Mouse (Mus musculus): Measurements from ENCODE around the gene Gm49358. TPM values are rescaled to one million over a fixed set of nuclear protein-coding genes. Genes with fewer than 3 reads are reported as not detected.
A peak's percentile ranks its signal among the peaks of the same experiment; 100 is the strongest.

Gene Gm49358
- polyA plus RNA-seq, 1 experiment from 2014 or later, result not detected

DNA sequence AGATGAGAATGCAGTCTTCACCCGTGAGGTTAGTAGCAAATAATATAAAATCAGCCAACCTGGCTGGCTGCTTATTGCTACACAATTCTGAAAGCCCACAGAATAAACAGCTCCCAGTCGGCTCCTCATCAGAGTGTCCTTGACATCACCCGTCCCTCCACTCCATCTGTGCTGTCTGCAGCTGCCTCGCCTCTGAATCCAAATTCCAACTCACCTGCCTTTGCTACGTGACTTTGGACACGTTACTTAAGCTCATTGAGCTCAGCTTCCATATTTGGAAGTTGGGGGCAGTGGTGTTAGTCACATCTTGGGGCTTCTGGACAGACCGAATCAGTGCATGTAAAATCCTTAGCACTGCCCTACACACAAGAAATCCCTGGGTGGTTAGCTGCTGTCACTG, 108.3 kb downstream of the Gm49358 start:
- Histone ChIP-seq H3K27ac (ENCODE audit: low read length) (no peak overlapping the region), H3K4me1 (ENCODE audit: control insufficient read depth, insufficient read depth, low read length) (peaks cover 2% of the 10 kb centered on the region; the same call in 1 of the 2 replicates), H3K27me3 (replicated peaks; ENCODE audit: control insufficient read depth, insufficient read depth, low read length) (no peaks in the 10 kb centered on the region), H3K9me3 (ENCODE audit: control insufficient read depth, low read length) (no peaks in the 10 kb centered on the region), H3K4me2 (ENCODE audit: low read depth, low read length) (no peak overlapping the region), H3K9ac (ENCODE audit: low read depth, low read length) (no peak overlapping the region), H3K36me3 (ENCODE audit: control insufficient read depth, insufficient read depth, low read length) (no peaks in the 10 kb centered on the region), H3K4me3 (ENCODE audit: low read length) (no peak overlapping the region)
- WGBS, result 59% methylated on average over 7 of the region's 7 CpGs
- peak; percentile 40; the same call in 1 of the 2 replicates for ATAC-seq

DNA sequence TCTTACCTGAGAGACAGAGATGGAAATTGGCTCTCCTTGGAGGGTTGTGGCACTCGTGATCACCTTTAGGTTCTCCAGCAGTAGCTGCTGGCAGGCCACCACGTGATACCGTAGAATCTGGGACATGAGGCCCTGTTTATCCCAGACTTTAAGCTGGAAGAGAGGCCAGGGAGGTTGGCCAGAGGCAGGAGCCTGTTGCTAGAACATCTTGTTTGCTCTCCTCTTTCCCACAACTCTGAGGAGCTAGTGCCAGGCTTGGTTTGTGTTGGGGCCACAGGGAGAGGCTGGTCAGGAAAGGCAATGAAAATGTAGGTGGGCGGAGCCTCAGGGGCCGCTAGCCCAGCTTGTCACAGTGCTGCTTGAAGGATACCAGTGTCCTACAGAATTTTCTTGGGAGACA, 108.8 kb downstream of the Gm49358 start:
- WGBS, result 61% methylated on average over 5 of the region's 5 CpGs
- Histone ChIP-seq H3K36me3 (ENCODE audit: control insufficient read depth, insufficient read depth, low read length) (no peaks in the 10 kb centered on the region), H3K4me3 (ENCODE audit: low read length) (no peak overlapping the region), H3K27me3 (replicated peaks; ENCODE audit: control insufficient read depth, insufficient read depth, low read length) (no peaks in the 10 kb centered on the region), H3K4me2 (ENCODE audit: low read depth, low read length) (no peak overlapping the region), H3K4me1 (ENCODE audit: control insufficient read depth, insufficient read depth, low read length) (peaks cover 2% of the 10 kb centered on the region; the same call in 1 of the 2 replicates), H3K9ac (ENCODE audit: low read depth, low read length) (no peak overlapping the region), H3K9me3 (ENCODE audit: control insufficient read depth, low read length) (no peaks in the 10 kb centered on the region), H3K27ac (ENCODE audit: low read length) (no peak overlapping the region)
- ATAC-seq, result peak; percentile 26; the same call in 1 of the 2 replicates

DNA sequence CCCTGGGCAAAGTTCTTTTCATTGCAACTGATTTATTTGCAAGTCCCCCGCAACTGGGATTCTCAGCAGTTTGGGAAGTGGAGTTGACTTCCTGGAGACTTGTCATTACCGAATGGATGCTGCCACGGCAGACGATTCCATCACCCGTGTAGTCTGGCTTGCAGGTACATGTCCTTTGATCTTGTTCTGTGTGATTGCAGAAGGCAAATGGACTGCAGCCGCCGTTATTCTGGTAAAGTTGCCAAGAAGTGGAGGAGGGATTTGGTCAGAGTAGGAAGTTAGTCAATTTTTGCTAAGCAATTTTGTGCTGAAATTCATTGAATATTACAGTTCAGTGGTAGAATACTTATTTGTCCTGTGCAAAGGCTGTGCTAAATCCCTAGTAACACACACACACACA, 114.9 kb downstream of the Gm49358 start:
- Histone ChIP-seq H3K36me3 (ENCODE audit: control insufficient read depth, insufficient read depth, low read length) (no peaks in the 10 kb centered on the region), H3K27me3 (replicated peaks; ENCODE audit: control insufficient read depth, insufficient read depth, low read length) (no peaks in the 10 kb centered on the region), H3K9ac (ENCODE audit: low read depth, low read length) (no peak overlapping the region), H3K4me2 (ENCODE audit: low read depth, low read length) (no peak overlapping the region), H3K4me1 (ENCODE audit: control insufficient read depth, insufficient read depth, low read length) (no peaks in the 10 kb centered on the region), H3K27ac (ENCODE audit: low read length) (no peak overlapping the region), H3K4me3 (ENCODE audit: low read length) (no peak overlapping the region), H3K9me3 (ENCODE audit: control insufficient read depth, low read length) (no peaks in the 10 kb centered on the region)
- 73% methylated on average over 7 of the region's 7 CpGs for WGBS
- ATAC-seq, result no peak

- H3K9ac ChIP-seq (ENCODE audit: low read depth, low read length), result no peak overlapping the region
- no peak overlapping the region for H3K4me3 ChIP-seq (ENCODE audit: low read length)
- no peaks in the 10 kb centered on the region for H3K9me3 ChIP-seq (ENCODE audit: control insufficient read depth, low read length)
- no peak overlapping the region for H3K4me2 ChIP-seq (ENCODE audit: low read depth, low read length)
- no peak for ATAC-seq
- no peaks in the 10 kb centered on the region for H3K4me1 ChIP-seq (ENCODE audit: control insufficient read depth, insufficient read depth, low read length)
- H3K36me3 ChIP-seq (ENCODE audit: control insufficient read depth, insufficient read depth, low read length), result no peaks in the 10 kb centered on the region
- no peaks in the 10 kb centered on the region for H3K27me3 ChIP-seq (replicated peaks; ENCODE audit: control insufficient read depth, insufficient read depth, low read length)
- 59% methylated on average over 4 of the region's 5 CpGs for WGBS
- H3K27ac ChIP-seq (ENCODE audit: low read length), result no peak overlapping the region
Observed at GRCm38 (mm10) chr10:86880071-86880806, 116.5 kb downstream of the Gm49358 start.

DNA sequence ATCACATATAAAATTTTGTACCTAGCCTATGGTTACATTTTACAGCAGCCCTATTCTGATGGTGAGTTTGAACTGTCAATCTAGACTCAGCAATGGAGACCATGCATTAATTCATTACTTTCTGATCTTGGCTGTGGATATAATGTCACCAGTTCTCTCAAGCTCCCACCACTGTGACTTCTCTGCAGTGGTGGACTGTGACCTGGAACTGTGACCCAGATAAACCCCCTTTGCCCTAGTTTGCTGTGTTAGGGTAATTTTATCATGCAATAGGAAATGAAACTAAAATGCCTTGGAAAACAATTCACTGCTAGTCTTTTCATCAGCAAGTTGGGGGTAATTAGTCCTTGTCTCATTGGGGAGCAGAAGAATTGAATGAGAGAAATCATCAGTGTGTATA, 117.7 kb downstream of the Gm49358 start:
- H3K4me1 ChIP-seq (ENCODE audit: control insufficient read depth, insufficient read depth, low read length), result no peaks in the 10 kb centered on the region
- H3K9me3 ChIP-seq (ENCODE audit: control insufficient read depth, low read length), result no peaks in the 10 kb centered on the region
- H3K36me3 ChIP-seq (ENCODE audit: control insufficient read depth, insufficient read depth, low read length), result no peaks in the 10 kb centered on the region
- no peaks in the 10 kb centered on the region for H3K27me3 ChIP-seq (replicated peaks; ENCODE audit: control insufficient read depth, insufficient read depth, low read length)
- no peak for ATAC-seq
- no peak overlapping the region for H3K9ac ChIP-seq (ENCODE audit: low read depth, low read length)
- H3K4me2 ChIP-seq (ENCODE audit: low read depth, low read length), result no peak overlapping the region
- H3K27ac ChIP-seq (ENCODE audit: low read length), result no peak overlapping the region
- no peak overlapping the region for H3K4me3 ChIP-seq (ENCODE audit: low read length)

Other genes with a start within 250 kb of the Gm49358 start
- gene Hsp90b1, start 58.5 kb upstream of the Gm49358 start, polyA plus RNA-seq (2015; fragmentation: Nextera tagmentation; extraction: Ambion mirVana), result 735 and 756 TPM in 2 replicates
- gene Ttc41, start 58.2 kb upstream of the Gm49358 start, polyA plus RNA-seq (2015; fragmentation: Nextera tagmentation; extraction: Ambion mirVana), result 1.5 TPM in 2 replicates
- gene Nt5dc3, start 15.0 kb downstream of the Gm49358 start, polyA plus RNA-seq (2015; fragmentation: Nextera tagmentation; extraction: Ambion mirVana), result 0.91 and 1.0 TPM in 2 replicates
- 0.78 and 0.95 TPM in 2 replicates for gene Stab2, start 244.1 kb downstream of the Gm49358 start, polyA plus RNA-seq (2015; fragmentation: Nextera tagmentation; extraction: Ambion mirVana)

All from intestine, embryonic 16.5 days (tissue).